Mouse (Mus musculus) layer of hippocampus, adult 6 months (tissue): ENCODE measurements around the gene Rnasel. TPM values are rescaled to one million over a fixed set of nuclear protein-coding genes. Genes with fewer than 3 reads are reported as not detected.

Source experiments
- long read RNA-seq, 2 experiments: library from polyadenylated mRNA; unstranded; transcript quantifications; one replicate each; pipeline ENCODE4 v2.0.0; 2019 to 2020
- polyA plus RNA-seq: library from polyadenylated mRNA; unstranded; fragments of <200 nt; fragmentation: Nextera tagmentation; gene quantifications from 2 replicates; pipeline ENCODE4 v1.2.3, GENCODE M21; 2021

Rnasel gene
- polyA plus RNA-seq, result 3.2 and 3.4 TPM in 2 replicates
- long read RNA-seq, experiment 1, partial matches to known transcripts, result 4 of 4 reads
- long read RNA-seq, experiment 1, other reads (novel, unspliced or antisense), result 0 of 4 reads
- long read RNA-seq, experiment 2, partial matches to known transcripts, result 6 of 18 reads
- long read RNA-seq, experiment 2, other reads (novel, unspliced or antisense), result 12 of 18 reads

GRCm38 (mm10) chr1:153749211-153749801, at the start of gene Rnasel:
Rnasel (plus strand) TSS chr1:153749426.

GRCm38 (mm10) chr1:153740145-153740544, 9.1 kb upstream of the Rnasel start, which contains the start of gene Rgs16:
Rgs16 (plus strand) TSS chr1:153740349.

Other genes with a start within 250 kb of the Rnasel start
- 3.8 and 4.0 TPM in 2 replicates for gene Npl, start 199.4 kb upstream of the Rnasel start, polyA plus RNA-seq
- 6.8 and 8.5 TPM in 2 replicates for gene Rgs8, start 96.4 kb upstream of the Rnasel start, polyA plus RNA-seq
- gene Rgs16, start 9.1 kb upstream of the Rnasel start, polyA plus RNA-seq, result 3.5 and 4.1 TPM in 2 replicates
- 0.25 and 0.60 TPM in 2 replicates for gene Rgsl1, start 94.7 kb downstream of the Rnasel start, polyA plus RNA-seq
- gene Teddm1b, start 124.9 kb downstream of the Rnasel start, polyA plus RNA-seq, result 0.98 and 1.2 TPM in 2 replicates
- gene Teddm1a, start 142.3 kb downstream of the Rnasel start, polyA plus RNA-seq, result not detected in 2 replicates
- gene Glul, start 150.5 kb downstream of the Rnasel start, polyA plus RNA-seq, result 175 and 203 TPM in 2 replicates
- 1.4 TPM in 2 replicates for gene Teddm2, start 150.8 kb downstream of the Rnasel start, polyA plus RNA-seq